Mouse (Mus musculus) liver, adult (tissue): ENCODE data around the gene Hdac9.

ENCODE experiments used
- GATA4 ChIP-seq: IDR thresholded peaks from 2 replicates; pipeline ENCODE4 v1.6.1; 2014; ENCODE audit warnings: mild to moderate bottlenecking, low read length; ENCODE audit not compliant: insufficient replicate concordance

Hdac9 gene

DNA sequence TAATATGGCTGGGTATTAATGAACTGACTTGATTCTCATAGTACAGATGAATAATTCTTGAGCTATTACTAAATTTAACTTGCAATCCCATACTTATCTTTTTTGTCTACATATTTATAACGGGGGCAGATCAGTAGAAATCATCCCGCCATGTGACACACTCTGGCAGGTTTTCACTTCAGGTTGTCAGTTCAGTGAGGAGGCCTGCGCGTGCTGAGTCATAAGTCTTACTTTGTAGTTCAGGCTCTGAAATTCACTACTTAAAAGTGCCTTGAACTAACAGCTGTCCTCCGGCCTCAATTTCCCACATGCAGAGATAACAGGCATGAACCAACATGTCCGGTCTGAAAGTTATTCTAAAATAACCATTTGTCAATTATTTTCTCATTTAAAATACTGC lies 239.8 kb downstream of the Hdac9 start:
- no peak for TF ChIP-seq GATA4

DNA sequence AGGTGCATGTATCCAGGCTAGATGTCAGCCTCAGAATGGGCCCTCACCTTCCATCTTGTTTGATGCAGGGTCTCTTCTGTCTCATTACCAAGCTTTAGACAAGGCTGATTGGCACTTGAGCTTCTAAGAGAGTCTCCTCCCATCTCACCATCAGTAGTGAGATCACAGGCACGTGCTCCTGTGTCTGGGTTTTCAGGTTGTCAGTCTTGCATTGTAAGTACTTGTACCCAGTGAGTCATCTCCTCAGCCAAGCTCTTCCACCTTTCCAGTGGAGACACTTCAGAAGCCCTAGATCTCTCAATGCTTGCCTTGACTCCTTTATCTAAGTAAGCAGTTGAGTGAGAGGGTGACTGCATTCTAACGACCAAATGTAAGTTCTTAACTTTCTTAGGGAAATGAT lies 242.7 kb downstream of the Hdac9 start:
- no peak for TF ChIP-seq GATA4

DNA sequence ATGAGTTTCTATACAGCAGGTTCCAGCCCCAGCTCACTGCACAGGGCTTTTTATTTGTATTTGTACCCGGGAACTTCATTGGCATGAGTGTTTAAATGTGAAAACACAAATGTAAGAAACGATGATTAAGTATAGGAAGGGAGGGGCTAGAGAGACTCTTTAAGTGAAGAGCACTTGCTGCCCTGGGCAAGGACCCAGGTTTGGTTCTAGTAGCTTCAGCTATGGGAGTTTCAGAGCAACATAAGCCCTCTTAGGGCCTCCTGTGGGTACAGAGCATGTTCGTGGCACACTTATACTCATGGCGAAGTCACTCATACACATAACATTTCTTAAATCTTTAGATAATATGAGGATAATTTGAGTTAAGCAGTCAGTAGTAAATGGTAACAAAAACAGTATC lies 243.4 kb downstream of the Hdac9 start:
- TF ChIP-seq GATA4: no peak

DNA sequence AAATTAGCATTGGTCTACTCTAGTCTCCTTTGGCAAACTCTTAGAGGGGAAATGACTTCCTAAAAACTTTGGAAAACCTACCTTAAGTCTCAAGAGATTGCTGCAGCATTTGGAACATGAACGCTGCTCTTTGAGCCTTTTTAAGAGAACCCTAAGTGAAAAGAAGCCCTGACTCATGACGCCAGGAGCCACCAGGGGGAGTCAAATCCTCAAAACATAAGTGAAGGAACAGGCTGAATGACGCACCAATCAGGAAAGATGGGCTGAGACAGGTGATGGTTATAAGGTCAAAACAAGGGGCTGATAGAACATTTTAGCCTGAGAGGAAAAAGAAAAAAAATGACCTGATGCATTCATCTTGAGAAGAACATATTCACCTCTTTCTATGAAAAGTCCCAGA lies 252.1 kb downstream of the Hdac9 start:
- no peak for TF ChIP-seq GATA4

DNA sequence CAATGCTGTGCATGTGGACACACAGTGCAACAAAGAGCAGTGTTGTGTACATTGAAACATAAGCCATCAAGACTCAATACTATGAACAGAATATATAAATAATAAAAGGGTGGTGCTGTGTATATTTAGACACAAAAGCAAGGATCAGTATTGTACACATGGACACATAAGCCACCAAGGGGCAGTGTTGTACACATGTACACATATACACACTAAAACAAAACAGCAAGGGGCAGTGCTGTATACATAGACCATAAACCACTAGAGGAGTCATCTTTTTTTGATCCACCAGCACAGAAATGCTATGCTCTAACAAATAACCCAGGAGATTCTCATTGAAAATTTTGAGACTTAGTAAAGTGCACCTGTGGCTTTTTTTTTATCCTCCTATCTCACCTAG lies 255.5 kb downstream of the Hdac9 start:
- TF ChIP-seq GATA4: no peak

DNA sequence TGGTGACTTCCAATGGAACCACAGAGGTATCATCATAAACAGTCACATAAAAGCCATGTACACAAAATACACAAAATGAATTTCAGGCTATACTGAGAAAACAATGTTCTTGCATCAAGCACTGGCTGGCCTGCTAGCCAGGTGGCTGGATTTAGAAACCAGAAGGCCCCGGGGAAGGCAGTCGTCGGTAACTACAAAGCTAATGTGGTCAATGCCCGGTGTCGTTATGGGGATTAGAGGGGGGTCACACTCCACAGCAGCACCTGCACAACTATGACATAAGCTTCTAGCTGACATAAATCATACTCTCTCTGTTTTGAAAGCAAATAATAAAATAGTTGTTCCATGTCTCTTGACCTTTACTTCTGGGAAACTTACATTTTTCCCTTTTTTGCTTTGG lies 256.9 kb downstream of the Hdac9 start:
- TF ChIP-seq GATA4: no peak

DNA sequence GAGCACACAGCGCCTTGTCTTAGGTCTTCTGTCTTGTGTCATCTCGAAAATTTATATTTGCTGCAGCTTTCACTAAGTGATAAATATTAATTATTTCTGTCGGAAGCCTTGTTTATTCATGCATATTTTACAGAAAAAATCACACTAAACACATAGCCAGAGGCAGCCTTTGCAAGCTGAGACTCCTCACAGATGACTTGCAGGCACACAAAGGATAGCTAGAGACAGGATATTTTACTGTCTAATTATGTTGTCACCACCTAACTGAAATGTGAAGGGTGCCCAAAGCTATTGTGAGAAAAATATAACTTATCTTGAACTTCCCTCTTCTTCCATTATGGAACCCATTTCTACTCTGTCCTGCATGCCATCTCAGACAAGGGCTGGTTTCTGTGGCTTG lies 258.3 kb downstream of the Hdac9 start:
- TF ChIP-seq GATA4: no peak

DNA sequence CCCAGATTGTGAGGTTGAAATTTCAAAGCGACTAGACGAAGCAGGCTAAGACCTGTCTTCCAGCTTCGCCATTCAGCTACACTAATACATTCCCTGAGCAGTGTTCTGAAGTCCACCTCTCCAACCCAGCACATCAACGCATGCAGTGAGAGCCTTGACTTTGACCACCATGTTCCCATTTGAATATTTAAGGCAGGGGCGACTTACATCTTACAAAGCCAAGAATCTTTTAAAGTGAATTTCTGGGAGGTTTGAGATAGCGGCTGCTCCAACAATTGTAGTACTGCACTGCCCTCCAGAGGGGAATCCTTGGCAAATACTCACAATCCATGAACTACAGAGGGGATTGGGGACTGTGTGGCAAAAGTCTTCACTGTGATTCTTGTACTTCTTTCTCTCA lies 258.8 kb downstream of the Hdac9 start:
- no peak for TF ChIP-seq GATA4

DNA sequence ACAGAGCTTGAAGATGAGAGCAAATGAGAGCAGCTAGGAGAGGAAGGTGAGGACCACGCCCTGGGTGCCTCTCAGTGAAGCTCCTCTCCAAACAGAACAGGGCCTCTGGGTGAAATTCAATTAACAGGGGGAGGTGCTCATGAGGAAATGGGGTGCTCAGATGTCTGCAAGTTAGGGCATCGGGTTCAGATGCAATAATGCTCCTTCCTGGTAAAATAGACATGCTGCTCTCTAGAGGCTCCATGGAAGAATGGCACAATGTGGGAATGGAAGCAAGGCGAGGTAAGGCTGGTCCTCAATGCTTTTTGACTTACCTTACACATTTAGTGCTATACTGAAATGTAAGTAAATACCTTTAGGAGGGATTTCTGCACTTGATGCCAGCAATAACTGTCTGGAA lies 263.3 kb downstream of the Hdac9 start:
- no peak for TF ChIP-seq GATA4

DNA sequence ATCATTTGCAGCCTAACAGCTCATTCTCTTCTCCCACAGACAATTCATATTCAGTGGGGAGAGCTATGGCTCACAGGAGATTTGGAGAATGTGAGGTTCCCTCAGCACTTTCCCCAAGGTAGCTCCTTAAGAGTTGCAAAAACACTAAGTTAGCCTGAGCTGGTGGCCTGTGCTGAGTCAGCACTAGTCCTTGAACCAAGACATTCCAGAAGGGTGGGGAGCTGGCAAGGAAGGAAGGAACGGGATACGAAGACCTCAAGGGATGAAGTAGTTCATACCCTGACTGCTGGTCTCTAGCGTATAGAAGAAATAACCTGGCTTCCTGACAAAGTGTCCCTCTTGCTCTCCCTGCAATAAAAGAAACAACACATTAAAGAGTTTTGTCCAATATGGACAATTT lies 268.1 kb downstream of the Hdac9 start:
- TF ChIP-seq GATA4: no peak

DNA sequence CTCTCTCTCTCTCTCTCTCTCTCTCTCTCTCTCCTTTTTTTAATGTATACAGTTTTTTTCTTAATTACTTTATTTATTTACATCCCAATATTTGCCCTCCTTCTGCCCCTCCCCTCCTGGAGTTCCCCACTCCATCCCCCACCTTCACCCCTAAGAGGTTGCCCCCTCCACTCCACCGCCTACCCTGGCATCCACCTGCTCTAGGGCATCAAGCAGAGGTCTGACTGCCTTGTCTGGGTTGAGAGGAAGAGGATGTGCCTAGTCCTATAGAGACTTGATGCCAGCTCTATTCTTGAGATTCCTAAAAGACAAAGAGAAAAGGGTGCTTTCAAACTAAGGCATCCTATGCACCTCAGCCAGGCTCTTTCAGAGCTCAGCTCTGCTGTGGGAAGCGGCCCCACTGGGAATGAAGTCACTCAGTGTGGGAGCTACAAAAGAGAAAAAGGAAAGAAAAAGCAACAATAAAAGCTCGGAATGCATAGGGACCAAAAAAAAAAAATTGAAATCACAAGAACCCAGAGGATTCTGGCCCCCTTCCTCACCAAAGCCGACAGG lies 275.1 kb downstream of the Hdac9 start:
- no peak for TF ChIP-seq GATA4

DNA sequence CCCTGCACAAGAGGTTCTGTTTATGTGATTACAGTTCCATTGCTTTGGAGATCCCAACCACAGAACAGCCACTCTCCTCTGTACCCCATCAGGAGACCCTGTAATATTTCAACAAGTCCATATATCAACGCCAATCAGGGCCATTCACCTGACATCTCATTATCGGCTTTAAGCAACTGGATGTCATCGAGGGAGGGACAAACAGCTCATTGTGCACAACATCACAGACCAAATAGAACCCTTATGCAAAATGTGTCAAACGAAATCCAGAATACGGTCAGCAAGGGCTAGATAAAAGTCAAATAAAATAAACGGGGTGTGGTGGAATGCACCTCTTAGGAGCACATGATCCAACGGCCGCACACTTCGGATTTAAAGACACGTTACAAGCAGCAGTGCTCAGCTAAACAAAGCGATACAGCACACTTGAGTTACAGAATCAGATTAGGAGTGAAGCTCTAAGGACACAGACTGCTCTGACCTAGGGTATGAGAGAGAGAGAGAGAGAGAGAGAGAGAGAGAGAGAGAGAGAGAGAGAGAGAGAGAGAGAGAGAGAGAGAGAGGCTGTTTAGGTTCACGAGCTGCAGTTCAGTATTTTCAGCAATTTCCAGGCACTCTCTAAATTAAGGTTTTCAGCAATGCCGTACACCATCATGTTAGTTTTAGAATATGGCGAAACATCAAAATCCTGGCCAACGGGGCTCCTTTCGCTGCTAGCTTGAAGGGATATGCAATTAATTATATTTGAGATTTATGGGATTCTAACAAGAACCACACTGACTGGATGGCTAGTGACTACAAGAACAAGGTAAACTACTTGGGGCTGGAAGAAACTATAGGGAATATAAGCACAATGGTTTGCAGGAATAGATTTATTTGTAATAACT lies 279.4 kb downstream of the Hdac9 start:
- no peak for TF ChIP-seq GATA4

DNA sequence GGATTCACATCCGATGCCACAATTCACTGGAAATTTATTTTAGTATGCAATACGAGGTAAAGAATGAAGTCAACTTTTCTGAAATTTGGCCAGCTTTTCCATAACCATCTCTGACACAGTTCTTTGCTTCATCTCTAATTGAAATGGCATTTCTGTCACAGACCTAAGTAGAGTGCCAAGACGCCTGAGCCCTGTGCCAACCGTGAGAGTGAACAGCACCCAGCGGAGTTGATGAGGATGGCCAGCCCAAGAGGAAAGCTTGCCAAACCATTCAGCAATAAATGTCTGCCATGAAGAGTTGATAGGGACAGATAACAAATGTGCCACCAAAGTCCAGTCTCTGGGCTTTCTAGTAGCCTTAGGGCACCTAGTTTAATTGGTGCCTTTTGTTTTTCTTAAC lies 297.8 kb downstream of the Hdac9 start:
- no peak for TF ChIP-seq GATA4

DNA sequence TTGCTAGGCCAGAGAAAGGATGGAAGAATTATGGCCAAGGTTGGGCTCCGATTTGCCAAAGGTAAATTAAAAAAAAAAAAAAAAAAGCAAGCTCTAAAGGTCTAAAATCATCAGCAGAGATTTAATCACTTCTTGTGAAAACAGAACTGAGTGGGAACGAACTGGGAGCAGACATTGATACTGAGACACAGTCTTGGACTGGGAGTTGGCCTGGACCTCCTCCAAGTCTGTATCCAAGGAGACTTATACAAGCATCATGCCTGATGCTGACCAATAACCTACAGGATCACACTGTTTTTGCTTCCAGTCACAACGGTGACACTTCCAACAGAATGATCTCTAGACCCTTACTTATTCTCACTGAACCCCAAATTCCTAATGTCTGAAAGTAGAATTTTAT lies 298.6 kb downstream of the Hdac9 start:
- no peak for TF ChIP-seq GATA4

DNA sequence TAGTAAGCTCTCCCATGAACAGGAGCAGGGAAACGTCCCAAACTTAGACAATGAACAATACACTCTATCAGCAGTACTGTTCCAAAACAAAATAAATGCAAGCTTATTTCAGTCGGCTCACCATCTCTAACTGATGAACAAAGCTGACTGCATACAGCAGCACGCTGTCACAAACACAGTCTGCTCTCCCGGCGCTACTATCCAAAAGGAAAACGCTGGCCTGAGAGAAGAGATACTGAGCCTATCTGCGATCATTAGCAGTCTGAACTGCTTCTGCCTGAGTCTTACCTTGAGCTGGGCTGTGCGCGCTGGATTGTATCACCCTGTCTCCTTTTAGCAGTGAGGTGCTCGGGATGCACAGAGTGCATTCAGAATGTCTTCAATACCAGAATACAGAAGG lies 299.1 kb downstream of the Hdac9 start:
- TF ChIP-seq GATA4: no peak

DNA sequence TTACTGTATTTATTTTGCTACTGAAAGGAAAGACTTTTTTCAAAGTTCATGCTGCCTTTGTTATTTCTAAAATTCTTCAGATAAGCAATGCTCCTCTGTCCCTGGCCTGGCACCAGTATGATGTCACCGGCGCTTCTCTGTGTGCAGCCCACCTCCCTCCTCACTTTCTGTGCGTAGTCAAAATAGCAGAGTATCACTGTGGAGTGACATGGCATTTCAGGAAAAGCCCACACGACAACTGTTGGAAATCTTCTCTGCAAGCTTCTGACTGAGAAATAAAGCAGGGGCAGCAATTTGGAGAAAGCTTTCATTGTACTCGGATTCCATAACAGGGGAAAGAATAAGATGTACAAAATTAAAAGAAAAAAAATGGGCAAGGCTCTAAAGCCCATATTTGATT lies 302.1 kb downstream of the Hdac9 start:
- TF ChIP-seq GATA4: no peak

DNA sequence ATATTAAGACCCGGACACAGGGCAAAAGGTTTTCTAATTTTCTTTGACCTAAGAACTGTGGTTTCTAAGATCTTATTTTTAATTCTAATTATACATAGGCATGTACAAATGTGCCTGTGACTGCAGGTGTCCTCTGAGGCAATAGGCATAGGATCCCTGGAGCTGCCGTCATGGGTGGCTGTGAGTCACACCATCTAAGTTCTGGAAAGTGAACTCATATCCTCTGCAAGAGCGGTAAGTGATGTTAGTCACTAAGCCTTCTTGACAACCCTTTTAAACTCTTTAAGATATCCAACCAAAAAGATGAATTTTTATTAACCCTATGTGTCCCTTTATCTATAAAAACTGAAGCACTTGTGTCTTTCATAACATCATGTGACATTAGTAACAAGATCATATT lies 304.4 kb downstream of the Hdac9 start:
- TF ChIP-seq GATA4: no peak

DNA sequence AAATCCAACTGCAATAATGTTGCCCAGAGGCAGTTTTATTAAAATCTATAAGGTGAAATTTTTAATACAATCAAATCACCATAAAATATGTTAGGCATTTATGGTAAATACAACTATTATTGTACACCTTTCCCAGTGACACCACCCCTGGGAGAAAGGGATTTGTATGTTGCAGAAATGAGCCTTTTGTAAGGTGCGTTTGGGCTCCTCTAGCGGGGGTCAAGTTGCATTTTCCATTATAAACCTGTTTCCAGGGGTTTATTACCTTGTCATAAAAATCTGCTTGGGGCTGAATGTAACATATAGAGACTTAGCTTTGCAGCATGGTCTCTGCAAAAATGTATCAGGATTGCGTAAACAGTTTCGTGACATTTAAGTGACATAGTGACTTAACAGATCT lies 312.4 kb downstream of the Hdac9 start:
- no peak for TF ChIP-seq GATA4
